Mouse (Mus musculus) kidney, adult 2 months (tissue): ENCODE measurements around the gene Clp1.

Experiments
- CTCF ChIP-seq: fragments of 200-500 bp; conservative IDR thresholded peaks from 2 replicates; pipeline ENCODE4 v1.5.1; 2011; ENCODE audit warnings: low read depth, mild to moderate bottlenecking, control low read depth, low read length, moderate library complexity, mixed read lengths; ENCODE audit not compliant: insufficient read depth, insufficient read length
- POLR2A ChIP-seq: fragments of 200-500 bp; IDR thresholded peaks from one replicate; pipeline ENCODE4 v1.6.1; 2011; ENCODE audit warnings: low read depth, low read length, control low read depth

DNA sequence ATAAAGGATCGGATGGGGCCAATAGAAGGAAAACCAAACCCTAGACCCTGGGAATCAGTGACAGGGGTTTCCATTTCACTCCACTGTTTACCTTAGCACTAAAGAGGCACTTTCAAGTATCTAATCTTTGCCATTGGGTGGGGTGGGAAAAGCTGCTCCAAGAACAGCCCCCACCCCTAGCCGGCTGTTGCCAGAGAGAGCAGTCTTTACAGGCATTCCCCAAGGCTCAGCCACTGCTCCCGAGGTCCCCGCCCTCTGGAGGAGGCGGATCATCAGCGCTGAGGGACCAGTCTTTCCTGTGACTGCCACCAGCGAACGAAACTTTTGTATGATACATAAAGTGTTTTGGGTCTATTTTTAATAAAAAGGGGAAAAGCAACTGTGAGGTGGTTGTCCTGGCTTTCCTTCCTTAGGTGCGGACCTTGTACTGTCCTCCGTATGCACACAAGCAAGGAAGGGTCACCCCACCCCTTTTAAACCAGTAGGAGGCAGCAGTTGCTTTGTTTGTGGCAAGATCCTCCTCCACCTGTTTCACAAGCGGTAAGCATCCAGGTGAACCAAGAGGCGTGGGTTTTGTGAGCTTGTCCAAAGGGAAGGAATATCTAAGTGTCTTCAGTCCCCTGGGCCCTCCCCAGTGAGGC, 11.2 kb upstream of the Clp1 start:
- TF ChIP-seq CTCF (peak; percentile 85), POLR2A (no peak)
